Mouse (Mus musculus) adrenal gland (tissue): ENCODE measurements around the gene Nt5dc2.

Experiments
- intact Hi-C: fragments of 180-260 bp; cut with DNase I; formaldehyde crosslinking; loops from one replicate; pipeline ENCODE4 v1.15.1; 2025

Nt5dc2 gene

DNA sequence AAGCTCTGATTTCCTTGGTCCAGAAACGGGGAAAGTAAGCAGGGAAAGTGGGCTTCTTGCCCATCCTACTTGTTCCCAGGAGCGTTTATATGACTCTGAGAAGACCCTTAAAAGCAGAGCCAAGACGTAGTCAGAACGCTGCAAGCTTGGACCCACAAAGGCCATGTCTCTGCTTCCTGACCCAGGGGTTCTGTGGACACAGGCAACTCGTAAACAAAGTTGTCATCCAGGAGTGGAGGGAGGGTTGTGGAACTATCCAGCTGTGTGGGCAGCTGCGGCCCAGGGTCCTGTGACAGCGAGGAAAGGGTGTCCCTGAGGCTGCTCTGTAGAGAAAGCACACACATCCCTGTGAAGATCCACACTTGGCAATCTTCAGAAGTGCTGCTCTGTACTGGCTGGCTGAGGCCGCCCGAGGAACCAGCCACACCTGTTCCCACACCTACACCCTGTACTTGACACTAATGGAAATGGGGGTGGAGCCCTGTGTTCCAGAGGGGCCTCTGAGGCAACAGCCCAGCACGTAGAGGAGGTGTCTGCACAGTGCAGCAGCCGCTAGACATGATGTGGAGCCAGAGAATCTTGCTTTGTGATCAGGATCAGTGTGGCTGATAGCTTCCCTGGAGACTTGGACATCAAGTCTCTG is 2.3 kb downstream of the Nt5dc2 start:
- intact Hi-C loops = loop anchor here (5.0 kb wide), 1 partner anchor 49 kb away; no protein-coding TSS in a partner anchor

- intact Hi-C loops = loop anchor here (5.0 kb wide), 1 partner anchor 48 kb away; no protein-coding TSS in a partner anchor
Observed at GRCm38 (mm10) chr14:31134015-31135000, 3.5 kb downstream of the Nt5dc2 start.

DNA sequence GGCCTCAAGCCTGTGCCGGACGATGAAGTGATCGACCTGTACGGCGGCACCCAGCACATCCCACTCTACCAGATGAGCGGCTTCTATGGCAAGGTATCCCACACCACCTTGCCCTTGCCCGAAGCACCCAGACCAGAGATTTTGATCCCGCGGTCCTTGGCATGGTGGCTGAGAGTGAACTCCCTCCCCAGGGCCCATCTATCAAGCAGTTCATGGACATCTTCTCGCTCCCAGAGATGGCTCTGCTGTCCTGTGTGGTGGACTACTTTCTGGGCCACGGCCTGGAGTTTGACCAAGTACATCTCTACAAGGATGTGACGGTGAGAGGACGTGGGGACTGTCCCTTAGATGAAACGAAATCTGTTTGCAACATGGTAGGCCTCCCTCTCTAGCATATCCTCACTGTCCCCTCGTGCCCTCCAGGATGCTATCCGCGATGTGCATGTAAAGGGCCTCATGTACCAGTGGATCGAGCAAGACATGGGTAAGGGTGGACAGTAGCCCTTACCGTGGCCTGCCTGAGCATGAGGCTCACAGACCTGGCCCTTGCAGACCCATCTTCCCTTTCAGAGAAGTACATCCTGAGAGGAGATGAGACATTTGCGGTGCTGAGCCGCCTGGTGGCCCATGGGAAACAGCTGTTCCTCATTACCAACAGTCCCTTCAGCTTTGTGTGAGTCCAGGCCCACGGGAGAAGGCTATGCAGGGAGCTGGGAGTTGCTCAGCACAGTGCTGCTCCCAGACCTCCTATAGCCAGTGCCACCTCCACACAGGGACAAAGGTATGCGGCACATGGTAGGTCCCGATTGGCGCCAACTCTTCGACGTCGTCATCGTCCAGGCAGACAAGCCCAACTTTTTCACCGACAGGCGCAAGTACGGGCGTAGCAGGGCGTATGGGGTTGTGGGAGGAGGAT is 4.9 kb downstream of the Nt5dc2 start:
- intact Hi-C loops = no loop called here

- intact Hi-C loops = no loop called here
Observed at GRCm38 (mm10) chr14:31136411-31137280, 5.8 kb downstream of the Nt5dc2 start.

GRCm38 (mm10) chr14:31137281-31137595 is 6.4 kb downstream of the Nt5dc2 start:
- intact Hi-C loops = no loop called here

DNA sequence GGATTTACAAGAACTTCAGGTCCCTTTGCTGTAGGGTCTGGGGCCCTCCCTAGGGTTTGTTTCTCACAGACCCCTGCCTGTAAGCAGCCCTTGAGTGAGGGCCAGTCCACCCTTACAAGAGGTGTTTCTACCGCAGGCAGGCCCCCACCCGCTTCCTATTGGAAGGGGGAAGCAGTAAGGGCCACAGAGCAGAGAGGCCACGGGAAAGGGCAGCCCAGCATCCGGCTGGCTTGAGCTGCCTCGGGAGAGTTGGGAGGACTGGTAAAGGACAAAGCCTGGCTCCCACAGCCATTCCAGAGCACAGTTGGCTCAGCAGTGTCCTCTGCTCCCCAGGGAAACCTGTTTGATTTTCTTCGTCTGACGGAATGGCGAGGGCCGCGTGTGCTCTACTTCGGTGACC is 6.9 kb downstream of the Nt5dc2 start:
- intact Hi-C loops = no loop called here

- intact Hi-C loops = no loop called here
Observed at GRCm38 (mm10) chr14:31138219-31138896, 7.5 kb downstream of the Nt5dc2 start.

GRCm38 (mm10) chr14:31138897-31139429 is 8.1 kb downstream of the Nt5dc2 start:
- intact Hi-C loops = no loop called here

DNA sequence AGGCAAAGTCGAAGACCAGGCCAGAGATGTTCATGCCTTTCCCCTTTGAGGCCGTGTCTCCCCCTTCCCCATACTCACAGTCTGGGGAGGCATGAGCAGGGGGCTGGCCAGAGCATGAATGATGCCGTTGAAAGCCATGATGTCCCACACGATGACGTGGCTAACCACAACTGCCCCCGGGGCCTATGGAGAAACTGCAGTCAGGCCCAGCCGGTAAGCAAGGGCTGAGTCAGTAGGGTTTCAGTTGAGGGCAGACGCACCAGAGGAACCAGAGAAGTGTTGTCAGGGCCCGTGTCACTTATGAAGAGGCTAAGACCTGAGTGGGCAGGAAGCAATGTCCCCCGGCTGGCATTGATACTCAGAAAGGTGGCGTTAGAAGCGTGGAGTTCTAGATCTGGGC is 8.8 kb downstream of the Nt5dc2 start:
- intact Hi-C loops = no loop called here

DNA sequence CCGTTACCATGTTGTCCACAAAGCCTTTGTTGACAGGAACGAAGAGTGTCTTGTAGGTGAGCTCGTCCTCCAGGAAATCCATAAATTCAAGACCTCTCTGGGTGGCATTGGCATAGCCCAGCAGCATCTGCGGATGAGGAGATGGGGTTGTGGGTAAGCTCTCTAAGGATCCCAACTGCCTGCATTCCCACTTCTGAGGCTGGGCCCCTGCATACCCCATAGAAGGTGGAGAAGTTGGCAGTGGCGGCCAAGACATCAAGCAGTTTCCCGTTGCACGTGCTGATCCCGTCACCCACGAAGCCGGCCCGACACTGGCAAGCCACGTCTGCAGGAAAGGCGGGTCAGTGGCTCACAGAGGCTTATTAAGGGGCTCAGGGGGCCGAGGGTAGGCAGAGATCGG is 9.3 kb downstream of the Nt5dc2 start:
- intact Hi-C loops = no loop called here

GRCm38 (mm10) chr14:31141011-31141410 is 10.2 kb downstream of the Nt5dc2 start:
- intact Hi-C loops = no loop called here

GRCm38 (mm10) chr14:31145694-31146093 is 14.8 kb downstream of the Nt5dc2 start:
- intact Hi-C loops = no loop called here

- intact Hi-C loops = no loop called here
Observed at GRCm38 (mm10) chr14:31160196-31161150, 29.6 kb downstream of the Nt5dc2 start.

- intact Hi-C loops = no loop called here
Observed at GRCm38 (mm10) chr14:31161191-31161590, 30.3 kb downstream of the Nt5dc2 start.

- intact Hi-C loops = no loop called here
Observed at GRCm38 (mm10) chr14:31161638-31162037, 30.8 kb downstream of the Nt5dc2 start.

GRCm38 (mm10) chr14:31164067-31164466 is 33.2 kb downstream of the Nt5dc2 start:
- intact Hi-C loops = no loop called here

DNA sequence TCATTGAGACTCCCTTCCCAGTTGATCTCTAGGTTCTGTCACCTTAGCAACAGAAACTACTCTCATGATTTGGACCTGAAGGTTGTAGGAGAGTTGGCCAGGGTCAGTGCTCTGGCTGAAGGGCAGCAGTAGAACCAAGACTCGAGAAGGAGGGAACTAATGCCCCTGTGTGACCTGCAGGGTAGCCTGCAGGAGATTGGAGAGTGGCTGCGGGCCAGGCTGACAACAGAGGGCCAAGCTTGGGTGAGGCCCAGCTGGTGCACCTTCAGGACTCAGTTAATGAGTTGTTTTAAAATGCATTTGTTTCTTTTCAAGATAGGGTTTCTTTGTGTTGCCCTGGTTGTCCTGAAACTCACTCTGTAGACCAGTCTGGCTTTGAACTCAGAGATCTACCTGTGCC is 34.2 kb downstream of the Nt5dc2 start:
- intact Hi-C loops = no loop called here

GRCm38 (mm10) chr14:31165458-31165857 is 34.6 kb downstream of the Nt5dc2 start:
- intact Hi-C loops = no loop called here
